Mouse (Mus musculus) stomach, embryonic 14.5 days (tissue): ENCODE results near the gene Clk2. TPM values are rescaled to one million over a fixed set of nuclear protein-coding genes. Genes with fewer than 3 reads are reported as not detected.

Source experiments
- ATAC-seq: fragments of 200-750 bp; cut with Nextera tagmentation; 2 replicates; pipeline ENCODE4 v1.8.0; 2017; ENCODE audit warnings: low read depth, moderate TSS enrichment; ENCODE audit not compliant: insufficient number of reproducible peaks, insufficient read depth, low FRiP score
- H3K27ac ChIP-seq: fragments of 300-500 bp; sonication (generic); 2 replicates; pipeline ENCODE4 v1.5.1; 2014; ENCODE audit warnings: mild to moderate bottlenecking, low read length, moderate library complexity, mixed read lengths
- H3K27me3 ChIP-seq: fragments of 300-500 bp; sonication (generic); 2 replicates; pipeline ENCODE4 v1.6.1; 2014; ENCODE audit warnings: low read length, control low read depth, mixed read lengths; ENCODE audit not compliant: control insufficient read depth, insufficient read depth
- H3K36me3 ChIP-seq: fragments of 300-500 bp; sonication (generic); 2 replicates; pipeline ENCODE4 v1.6.1; 2014; ENCODE audit warnings: mild to moderate bottlenecking, control low read depth, low read length, moderate library complexity, mixed read lengths; ENCODE audit not compliant: control insufficient read depth, insufficient read depth
- H3K4me1 ChIP-seq: fragments of 300-500 bp; sonication (generic); 2 replicates; pipeline ENCODE4 v1.6.1; 2014; ENCODE audit warnings: low read length, control low read depth, mixed read lengths; ENCODE audit not compliant: control insufficient read depth, insufficient read depth
- H3K4me2 ChIP-seq: fragments of 300-500 bp; sonication (generic); replicated peaks from 2 replicates; pipeline ENCODE4 v1.6.1; 2014; ENCODE audit warnings: low read depth, low read length, control low read depth
- H3K4me3 ChIP-seq: fragments of 300-500 bp; sonication (generic); 2 replicates; pipeline ENCODE4 v1.5.1; 2014; ENCODE audit warnings: low read depth, low read length, control low read depth
- H3K9ac ChIP-seq: fragments of 300-500 bp; sonication (generic); replicated peaks from 2 replicates; pipeline ENCODE4 v1.6.1; 2014; ENCODE audit warnings: low read depth, mild to moderate bottlenecking, control low read depth, low read length, moderate library complexity, mixed read lengths
- H3K9me3 ChIP-seq: fragments of 300-500 bp; sonication (generic); 2 replicates; pipeline ENCODE4 v1.6.1; 2016; ENCODE audit warnings: low read depth, low read length, control low read depth; ENCODE audit not compliant: control insufficient read depth
- WGBS: fragments of 180-500 bp; shearing (Covaris S2); extraction: QIAGEN DNeasy Blood & Tissue Kit; methylation state at CpG from one replicate; pipeline ENCODE4 v1.1.7; 2014; 5-methylcytosine and 5-hydroxymethylcytosine counted together
- polyA plus RNA-seq: library from polyadenylated mRNA; unstranded; fragments of >200 nt; fragmentation: Nextera tagmentation; extraction: Ambion mirVana; gene quantifications from 2 replicates; pipeline ENCODE4 v1.2.1, GENCODE M21; 2014

Gene Clk2
- polyA plus RNA-seq, 1 experiment from 2014 or later = 35.1 TPM

- peaks cover 18% of the 10 kb centered on the region; the same call in 1 of the 2 replicates for H3K4me1 ChIP-seq
- peaks cover 10% of the 10 kb centered on the region; the same call in 1 of the 2 replicates for H3K36me3 ChIP-seq
- H3K4me2 ChIP-seq = no peak overlapping the region
- no peaks in the 10 kb centered on the region for H3K9me3 ChIP-seq
- no peaks in the 10 kb centered on the region for H3K27me3 ChIP-seq
- no peak overlapping the region for H3K27ac ChIP-seq
- WGBS = 85% methylated on average over 18 of the region's 18 CpGs
- H3K4me3 ChIP-seq = no peak overlapping the region
- H3K9ac ChIP-seq = no peak overlapping the region
- ATAC-seq = no peak
Observed at GRCm38 (mm10) chr3:89187690-89188477, 23.3 kb downstream of the Clk2 start.

DNA sequence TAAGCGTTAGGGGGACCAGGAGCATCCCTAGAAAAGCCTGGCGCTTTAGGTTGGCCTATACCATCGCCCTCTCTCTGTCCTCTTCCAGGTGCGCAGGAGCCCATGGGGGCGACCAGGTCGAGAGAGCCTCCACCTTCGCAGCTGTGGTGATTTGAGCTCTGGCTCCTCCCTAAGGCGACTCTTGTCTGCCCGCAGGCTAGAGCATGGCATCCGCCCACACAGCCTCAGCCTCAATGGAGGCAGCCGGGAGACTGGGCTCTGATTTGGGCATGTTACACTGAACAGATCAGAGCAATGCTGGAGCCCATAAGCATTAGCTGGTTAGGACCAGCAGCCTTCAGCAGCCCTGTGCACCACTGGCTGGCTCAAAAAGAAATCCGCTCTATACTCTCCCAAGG is 23.9 kb downstream of the Clk2 start:
- no peaks in the 10 kb centered on the region for H3K9me3 ChIP-seq
- peaks cover 17% of the 10 kb centered on the region; the same call in 1 of the 2 replicates for H3K4me1 ChIP-seq
- peaks cover 10% of the 10 kb centered on the region; the same call in 1 of the 2 replicates for H3K36me3 ChIP-seq
- no peak overlapping the region for H3K4me2 ChIP-seq
- no peak for ATAC-seq
- no peak overlapping the region for H3K27ac ChIP-seq
- no peaks in the 10 kb centered on the region for H3K27me3 ChIP-seq
- H3K9ac ChIP-seq = no peak overlapping the region
- H3K4me3 ChIP-seq = no peak overlapping the region
- 74% methylated on average over 12 of the region's 12 CpGs for WGBS

- peaks cover under 1% of the 10 kb centered on the region; the same call in 1 of the 2 replicates for H3K4me1 ChIP-seq
- ATAC-seq = no peak
- WGBS = 85% methylated on average over 8 of the region's 8 CpGs
- H3K9me3 ChIP-seq = no peaks in the 10 kb centered on the region
- H3K9ac ChIP-seq = no peak overlapping the region
- H3K4me3 ChIP-seq = no peak overlapping the region
- no peak overlapping the region for H3K27ac ChIP-seq
- no peaks in the 10 kb centered on the region for H3K27me3 ChIP-seq
- H3K4me2 ChIP-seq = no peak overlapping the region
- H3K36me3 ChIP-seq = peaks cover 10% of the 10 kb centered on the region; the same call in 1 of the 2 replicates
Observed at GRCm38 (mm10) chr3:89190436-89190835, 25.8 kb downstream of the Clk2 start.

- WGBS = 89% methylated on average over 1 of the region's 1 CpGs
- Histone ChIP-seq H3K36me3 (0 out of 2 replicates have a peak, but pooled peaks cover 4% of the 10 kb centered on the region), H3K27ac (no peak overlapping the region)
Observed at GRCm38 (mm10) chr3:89193351-89193750, 28.8 kb downstream of the Clk2 start.

GRCm38 (mm10) chr3:89193853-89194252 is 29.3 kb downstream of the Clk2 start:
- WGBS = 94% methylated on average over 2 of the region's 2 CpGs
- H3K9me3 ChIP-seq = no peaks in the 10 kb centered on the region

More at GRCm38 (mm10) chr3:89193351-89193750, 28.8 kb downstream of the Clk2 start:
- Histone ChIP-seq H3K9ac (no peak overlapping the region), H3K27me3 (no peaks in the 10 kb centered on the region), H3K4me3 (no peak overlapping the region), H3K4me1 (no peaks in the 10 kb centered on the region), H3K4me2 (no peak overlapping the region), H3K9me3 (no peaks in the 10 kb centered on the region)
- no peak for ATAC-seq

DNA sequence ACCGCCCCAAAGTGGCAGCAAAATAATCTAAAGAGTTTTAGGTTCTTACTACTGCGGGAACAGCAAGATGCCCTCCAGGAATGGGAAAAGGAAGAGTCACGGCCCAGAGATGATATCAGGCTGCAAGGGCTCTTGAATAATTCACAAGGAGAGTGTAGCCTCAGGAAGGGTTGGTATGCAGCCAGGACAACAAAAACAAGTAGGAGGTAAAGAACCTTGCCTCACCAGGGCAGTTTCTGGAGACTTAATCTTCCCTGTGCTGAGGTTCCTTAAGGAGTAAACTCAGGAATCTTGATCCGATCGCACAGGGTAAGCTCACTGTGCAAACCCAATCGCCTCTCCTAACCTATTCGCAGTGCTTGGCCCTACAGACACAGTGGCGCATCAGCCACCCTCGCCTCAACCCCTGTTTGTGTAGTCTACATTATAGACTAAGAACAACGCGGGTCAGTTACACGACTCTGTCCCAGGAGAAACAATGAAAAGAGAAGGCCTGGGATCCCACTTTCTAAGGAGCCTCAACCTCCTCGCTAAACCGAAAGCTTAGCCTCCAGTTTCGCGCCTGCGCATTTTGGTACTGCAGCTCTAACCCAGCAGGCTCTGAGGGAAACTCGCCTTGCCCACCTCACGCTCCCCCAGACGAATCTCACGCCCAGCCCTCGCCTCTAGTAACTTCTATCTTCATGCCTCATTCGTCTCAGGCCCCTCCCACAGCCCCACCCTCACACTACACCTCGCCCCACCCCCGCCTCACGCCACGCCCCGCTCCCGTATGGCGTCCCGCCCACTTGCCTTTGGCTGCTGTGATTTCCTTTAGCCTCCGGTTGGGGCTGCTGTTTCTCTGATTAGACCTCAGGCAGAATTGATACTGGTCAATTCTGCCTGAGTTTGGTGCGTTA is 31.6 kb downstream of the Clk2 start:
- Histone ChIP-seq H3K36me3 (no peaks in the 10 kb centered on the region), H3K9ac (peak overlapping the region; percentile 45), H3K4me2 (peak overlapping the region; percentile 60), H3K27me3 (no peaks in the 10 kb centered on the region), H3K4me1 (no peaks in the 10 kb centered on the region), H3K4me3 (peak overlapping the region; percentile 33), H3K27ac (peak overlapping the region; percentile 69), H3K9me3 (no peaks in the 10 kb centered on the region)
- peak; percentile 98 for ATAC-seq
- 8% methylated on average over 33 of the region's 33 CpGs for WGBS

More at GRCm38 (mm10) chr3:89193853-89194252, 29.3 kb downstream of the Clk2 start:
- Histone ChIP-seq H3K4me1 (no peaks in the 10 kb centered on the region), H3K9ac (no peak overlapping the region), H3K4me3 (no peak overlapping the region), H3K36me3 (no peaks in the 10 kb centered on the region), H3K27ac (no peak overlapping the region), H3K27me3 (no peaks in the 10 kb centered on the region), H3K4me2 (no peak overlapping the region)
- ATAC-seq = no peak

GRCm38 (mm10) chr3:89199839-89200238 is 35.2 kb downstream of the Clk2 start:
- no peaks in the 10 kb centered on the region for H3K9me3 ChIP-seq
- 81% methylated on average over 3 of the region's 3 CpGs for WGBS
- H3K36me3 ChIP-seq = peaks cover 4% of the 10 kb centered on the region; the same call in 1 of the 2 replicates
- no peak for ATAC-seq
- H3K27me3 ChIP-seq = no peaks in the 10 kb centered on the region
- H3K27ac ChIP-seq = no peak overlapping the region
- H3K4me3 ChIP-seq = no peak overlapping the region
- no peak overlapping the region for H3K9ac ChIP-seq
- no peak overlapping the region for H3K4me2 ChIP-seq
- no peaks in the 10 kb centered on the region for H3K4me1 ChIP-seq
